Mouse (Mus musculus): ENCODE measurements at regions not wholly inside any gene's neighbourhood (a gene's known extent, or its start where the extent isn't known, plus 50 kb on each side); places are given as distances from the start of the nearest gene placed in this dataset.

DNA sequence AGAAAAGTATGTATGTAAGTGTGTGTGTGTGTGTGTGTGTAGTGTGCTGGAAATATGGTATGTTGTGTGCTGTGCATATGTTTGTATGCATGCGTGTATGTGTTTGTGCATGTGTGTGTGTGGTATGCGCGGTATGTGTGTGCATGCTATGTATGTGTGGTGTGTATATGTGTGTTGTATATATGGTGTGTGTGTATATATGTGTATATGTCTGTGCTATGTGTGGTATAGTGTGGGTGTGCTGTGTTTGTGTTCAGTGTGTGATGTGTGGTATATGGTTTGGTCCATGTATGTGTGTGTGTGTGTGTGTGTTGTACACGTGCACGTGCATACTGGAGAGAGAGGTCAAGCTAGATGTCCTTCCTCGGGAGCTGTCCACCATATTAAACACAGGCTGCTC, 108.5 kb upstream of the Krtap11-1 start:
- Histone ChIP-seq H3K9ac (ENCODE audit: insufficient read depth, low read depth) (no peak overlapping the region), H3K4me3 (replicated peaks in 1 of 3; ENCODE audit: low read depth in 2 of 3, low read length in 2 of 3, poor library complexity in 1 of 3) (no peak overlapping the region), H3K79me2 (replicated peaks; ENCODE audit: control insufficient read depth, extremely low read depth, insufficient read depth, poor library complexity, severe bottlenecking) (no peaks in the 10 kb centered on the region), H3K4me1 (ENCODE audit: control insufficient read depth in 1 of 2, insufficient read depth in 2 of 2) (no peaks in the 10 kb centered on the region), H3K4me2 (ENCODE audit: insufficient read depth, low read depth, poor library complexity, severe bottlenecking) (no peak overlapping the region), H3K27me3 (replicated peaks) (no peaks in the 10 kb centered on the region), H3K9me3 (replicated peaks; ENCODE audit: low read length) (peaks cover 82% of the 10 kb centered on the region), H3K27ac (ENCODE audit: insufficient read depth, low read depth) (no peak overlapping the region), H3K36me3 (replicated peaks in 1 of 2; ENCODE audit: control insufficient read depth in 1 of 2, insufficient read depth in 1 of 2, low read length in 1 of 2) (no peaks in the 10 kb centered on the region)
- TF ChIP-seq MXI1 (IDR thresholded peaks at IDR 0.05; ENCODE audit: low read depth, low read length) (no peak), MAFK (IDR thresholded peaks at IDR 0.05; ENCODE audit: insufficient replicate concordance, low read length) (no peak), E2F4 (IDR thresholded peaks at IDR 0.05; ENCODE audit: insufficient replicate concordance, low read depth, low read length) (no peak), ELF1 (IDR thresholded peaks at IDR 0.05; ENCODE audit: low read depth, low read length) (no peak), TBP (conservative IDR thresholded peaks at IDR 0.05; ENCODE audit: low read depth, low read length) (no peak), NELFE (IDR thresholded peaks at IDR 0.05; ENCODE audit: low read depth, low read length) (no peak), USF1 (IDR thresholded peaks at IDR 0.05; ENCODE audit: low read depth, low read length) (no peak), RAD21 (IDR thresholded peaks at IDR 0.05; ENCODE audit: low read depth, low read length) (no peak), RCOR1 (conservative IDR thresholded peaks at IDR 0.05; ENCODE audit: low read depth, low read length) (no peak), POLR2A (IDR thresholded peaks at IDR 0.05; ENCODE audit: low read depth, low read length) (no peak), KAT2A (IDR thresholded peaks at IDR 0.05; ENCODE audit: insufficient replicate concordance, low read length) (no peak), HCFC1 (IDR thresholded peaks at IDR 0.05; ENCODE audit: low read depth, low read length) (no peak), SIN3A (IDR thresholded peaks at IDR 0.05; ENCODE audit: low read length) (no peak), ZC3H11A (IDR thresholded peaks at IDR 0.05; ENCODE audit: low read depth, low read length) (no peak), ZMIZ1 (IDR thresholded peaks at IDR 0.05; ENCODE audit: low read depth, low read length) (no peak)
- DNase-seq (ENCODE audit: extremely low read depth) = no peak
- dilution Hi-C loops (cut with MboI; ENCODE audit: extremely low pct_ligation_motif_present, extremely low pct_unique_long_range_greater_than_20kb, low sequenced_read_pairs) = no loop called here
- in situ Hi-C loops (cut with MboI; ENCODE audit: low pct_ligation_motif_present, low pct_unique_long_range_greater_than_20kb, low sequenced_read_pairs) = no loop called here

DNA sequence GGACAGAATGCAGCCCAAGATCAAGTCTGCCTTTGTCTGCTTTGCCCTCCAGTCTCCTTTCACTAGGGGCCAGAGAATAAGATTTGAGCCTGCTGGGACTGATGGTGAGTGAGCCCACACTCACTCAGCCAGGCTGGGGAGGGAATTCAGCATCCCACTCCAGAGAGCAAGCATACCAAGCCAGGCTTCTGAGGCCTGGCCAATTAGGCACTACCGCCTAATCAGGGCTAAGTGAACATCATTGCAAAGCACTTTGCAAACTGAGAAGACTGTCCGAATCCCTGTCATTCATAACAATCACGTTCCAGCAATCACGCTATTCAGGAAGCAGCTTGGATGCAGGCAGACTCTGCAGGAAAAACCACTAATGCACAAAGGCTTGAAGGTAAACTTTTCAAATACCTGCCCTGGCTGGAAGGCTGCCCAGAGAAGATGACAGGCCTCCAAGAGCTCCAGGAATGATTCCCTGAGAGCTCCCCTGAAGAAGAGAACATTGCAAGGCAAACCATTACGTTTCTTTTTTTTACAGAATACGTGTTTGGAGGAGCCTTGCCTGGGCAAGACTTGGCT, 107.5 kb upstream of the Krtap11-1 start:
- in situ Hi-C loops (cut with MboI; ENCODE audit: low pct_ligation_motif_present, low pct_unique_long_range_greater_than_20kb, low sequenced_read_pairs) = no loop called here
- Histone ChIP-seq H3K4me1 (ENCODE audit: control insufficient read depth in 1 of 2, insufficient read depth in 2 of 2) (no peaks in the 10 kb centered on the region), H3K4me2 (ENCODE audit: insufficient read depth, low read depth, poor library complexity, severe bottlenecking) (no peak overlapping the region), H3K36me3 (replicated peaks in 1 of 2; ENCODE audit: control insufficient read depth in 1 of 2, insufficient read depth in 1 of 2, low read length in 1 of 2) (no peaks in the 10 kb centered on the region), H3K9ac (ENCODE audit: insufficient read depth, low read depth) (no peak overlapping the region), H3K27ac (ENCODE audit: insufficient read depth, low read depth) (no peak overlapping the region), H3K9me3 (replicated peaks; ENCODE audit: low read length) (peaks cover 82% of the 10 kb centered on the region), H3K79me2 (replicated peaks; ENCODE audit: control insufficient read depth, extremely low read depth, insufficient read depth, poor library complexity, severe bottlenecking) (no peaks in the 10 kb centered on the region), H3K4me3 (replicated peaks in 1 of 3; ENCODE audit: low read depth in 2 of 3, low read length in 2 of 3, poor library complexity in 1 of 3) (no peak overlapping the region), H3K27me3 (replicated peaks) (no peaks in the 10 kb centered on the region)
- dilution Hi-C loops (cut with MboI; ENCODE audit: extremely low pct_ligation_motif_present, extremely low pct_unique_long_range_greater_than_20kb, low sequenced_read_pairs) = no loop called here
- TF ChIP-seq EP300 (IDR thresholded peaks at IDR 0.05; ENCODE audit: low read length) = no peak
- no peak for TF ChIP-seq NRF1 (IDR thresholded peaks at IDR 0.05; ENCODE audit: low read depth, low read length)
- TF ChIP-seq USF1 (IDR thresholded peaks at IDR 0.05; ENCODE audit: low read depth, low read length) = no peak
- TF ChIP-seq USF2 (conservative IDR thresholded peaks at IDR 0.05; ENCODE audit: low read depth, low read length) = no peak
- TF ChIP-seq CTCF (conservative IDR thresholded peaks at IDR 0.05 in 1 of 2, IDR thresholded peaks at IDR 0.05 in 1 of 2; ENCODE audit: low read depth in 2 of 2, low read length in 2 of 2) = no peak
- TF ChIP-seq JUND (conservative IDR thresholded peaks at IDR 0.05; ENCODE audit: low read depth, low read length) = no peak
- TF ChIP-seq TCF12 (IDR thresholded peaks at IDR 0.05; ENCODE audit: low read depth, low read length) = no peak
- no peak for TF ChIP-seq IRF4 (IDR thresholded peaks at IDR 0.05; ENCODE audit: low read depth, low read length)
- no peak for TF ChIP-seq KAT2A (IDR thresholded peaks at IDR 0.05; ENCODE audit: insufficient replicate concordance, low read length)
- no peak for TF ChIP-seq JUN (IDR thresholded peaks at IDR 0.05; ENCODE audit: insufficient read depth, low read depth, low read length)
- DNase-seq (ENCODE audit: extremely low read depth) = no peak
